Mouse (Mus musculus) lung, adult 2 months (tissue): ENCODE data around the gene Fer1l5.

Source experiments
- CTCF ChIP-seq: fragments of 200-500 bp; IDR thresholded peaks from 2 replicates; pipeline ENCODE4 v1.5.1; 2011; ENCODE audit warnings: mild to moderate bottlenecking, low read length, control low read depth; ENCODE audit not compliant: insufficient read depth
- POLR2A ChIP-seq: fragments of 200-500 bp; IDR thresholded peaks from 2 replicates; pipeline ENCODE4 v1.6.1; 2011; ENCODE audit warnings: low read depth, mild to moderate bottlenecking, control low read depth, low read length, borderline replicate concordance; ENCODE audit errors: extremely low read depth

- no peak for TF ChIP-seq POLR2A
- no peak for TF ChIP-seq CTCF
Measured at GRCm38 (mm10) chr1:36469811-36470444, 97.8 kb downstream of the Fer1l5 start.
